Mouse (Mus musculus): ENCODE measurements around the gene Hcar2.

The Hcar2 gene

DNA sequence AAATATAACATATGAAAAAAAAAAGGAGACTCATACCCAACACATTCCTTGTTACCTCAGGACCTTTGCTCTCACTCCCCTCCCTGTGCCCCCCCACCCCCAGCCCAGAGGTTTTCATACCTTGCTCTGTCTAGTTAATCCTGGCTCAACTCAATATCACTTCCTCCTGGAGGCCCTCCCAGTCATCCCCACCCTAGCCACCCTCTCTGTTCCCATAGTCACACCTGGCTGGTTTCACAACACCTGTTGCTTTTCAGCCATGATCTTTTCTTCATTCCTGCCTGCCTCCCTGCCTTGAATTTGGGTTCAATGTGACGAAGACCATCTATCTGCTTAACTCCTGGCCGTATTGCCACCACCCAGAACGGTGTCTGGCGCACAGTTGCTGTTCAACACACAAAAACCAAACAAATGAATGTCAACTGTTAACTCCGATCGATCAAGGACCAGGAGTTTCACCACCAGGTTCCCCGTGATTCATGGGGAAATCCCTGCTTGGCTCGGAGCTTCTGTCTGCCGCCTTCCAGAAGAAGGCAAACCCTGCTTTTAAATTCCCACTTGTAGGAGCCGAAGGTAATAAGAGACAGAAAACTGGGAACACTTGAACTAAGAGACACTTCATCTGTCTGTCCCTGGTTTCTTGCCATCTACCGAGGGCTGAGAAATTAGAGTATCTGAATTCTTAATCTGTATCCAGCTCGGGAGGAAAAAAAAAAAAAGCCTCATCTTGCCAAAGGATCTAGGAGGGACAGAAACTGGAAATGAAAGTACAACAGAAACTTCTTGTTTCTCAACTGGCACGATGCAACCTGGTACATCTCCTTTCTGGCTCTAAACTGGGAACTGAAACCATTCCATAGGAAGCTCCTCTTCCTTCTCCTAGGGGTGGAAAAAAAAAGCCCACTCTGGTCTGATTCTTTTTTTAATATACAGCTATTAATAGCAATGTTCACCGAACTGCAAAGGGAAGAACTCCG, 2.6 kb downstream of the Hcar2 start:
- peak; percentile 56 for DNase-seq (ENCODE audit: low read depth, low spot score)

GRCm38 (mm10) chr5:123858798-123859197, 6.5 kb downstream of the Hcar2 start:
- DNase-seq (ENCODE audit: low read depth, low spot score) = no peak

DNA sequence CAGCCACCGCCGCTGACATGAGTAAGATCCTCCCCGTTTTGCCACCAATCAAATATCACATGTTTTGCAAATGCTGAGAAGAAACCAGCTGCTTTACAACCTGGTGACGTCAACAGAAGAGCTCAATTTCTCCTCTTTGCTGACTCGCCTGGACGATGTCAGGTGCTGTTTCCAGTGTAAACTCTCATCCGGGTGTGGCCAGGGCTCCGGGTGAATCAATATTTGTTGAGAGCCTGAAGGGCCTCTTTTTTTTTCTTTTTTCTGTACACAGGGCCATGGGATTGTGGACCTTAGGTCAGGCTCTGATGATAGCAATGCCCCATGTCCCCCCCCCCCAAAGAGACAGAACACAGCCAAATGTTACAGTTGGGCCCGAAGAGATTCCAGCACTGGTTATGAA, 10.8 kb downstream of the Hcar2 start:
- no peak for DNase-seq (ENCODE audit: low read depth, low spot score)

DNA sequence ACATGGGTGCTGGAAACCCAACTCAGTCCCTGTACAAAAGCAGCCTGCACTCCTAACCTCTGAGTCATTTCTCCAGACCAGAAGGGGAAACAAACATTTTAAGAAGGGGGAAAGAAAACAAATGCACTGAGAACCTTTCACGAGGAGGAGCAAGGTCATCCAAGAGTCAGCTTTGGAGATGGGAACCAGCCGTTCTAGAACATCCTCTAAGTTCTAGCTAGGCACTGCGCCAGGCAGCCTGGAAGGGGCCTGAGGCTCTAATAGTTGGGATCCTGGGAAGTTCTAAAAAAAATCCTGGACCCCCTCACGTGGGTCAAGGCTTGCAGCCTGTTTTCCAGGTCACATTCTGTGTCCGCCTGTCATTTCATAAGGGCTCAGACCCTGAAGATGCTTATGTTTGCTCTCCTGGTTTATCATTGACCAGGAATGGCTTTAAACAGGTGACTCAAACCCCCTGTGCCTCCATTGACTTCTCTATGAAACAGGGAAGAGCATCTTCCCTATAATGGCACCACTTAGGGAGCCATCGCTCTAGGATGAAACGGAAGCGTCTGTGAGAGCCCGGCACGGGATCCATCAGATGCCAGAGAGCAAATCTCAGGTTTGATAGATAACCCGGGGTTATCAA, 11.3 kb downstream of the Hcar2 start:
- DNase-seq (ENCODE audit: low read depth, low spot score) = no peak

DNA sequence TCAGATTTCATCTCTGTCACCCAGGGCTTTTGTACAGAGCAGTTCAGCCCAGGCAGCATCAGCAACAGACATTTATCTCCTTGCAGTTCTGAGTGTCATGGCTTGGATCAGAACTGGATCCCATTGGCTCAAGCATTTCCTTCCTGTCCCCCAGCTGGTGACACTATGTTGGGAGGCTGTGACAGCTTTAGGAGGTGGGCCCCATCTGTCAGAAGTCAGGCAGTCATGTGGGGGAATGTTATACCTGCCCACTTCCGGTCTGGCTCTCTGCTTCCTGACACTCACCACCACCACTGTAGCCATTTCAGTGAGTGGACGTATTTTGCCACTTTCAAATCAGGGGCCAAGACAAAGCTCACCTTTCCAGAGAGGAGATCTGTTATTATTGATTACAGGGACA, 13.9 kb downstream of the Hcar2 start:
- no peak for DNase-seq (ENCODE audit: low read depth, low spot score)

DNA sequence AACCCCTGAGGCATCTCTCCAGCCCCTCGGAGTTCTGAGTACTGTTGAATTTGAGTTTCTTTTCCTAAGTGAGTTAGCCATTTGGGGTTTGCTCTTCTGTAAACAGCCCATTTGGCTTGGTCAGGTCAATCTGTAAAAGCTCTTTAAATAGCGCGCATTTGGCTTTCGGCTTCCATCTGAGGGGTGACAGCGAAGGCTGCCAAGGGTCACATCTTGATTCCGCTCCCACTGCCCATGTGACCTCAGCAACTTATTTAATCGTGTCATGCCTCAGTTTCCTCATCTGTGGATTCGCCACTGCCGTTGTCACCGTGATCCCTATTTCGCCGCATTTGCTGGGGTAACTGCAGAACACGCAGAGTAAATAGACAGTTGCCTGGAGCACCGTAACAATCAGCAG, 21.0 kb downstream of the Hcar2 start:
- DNase-seq (ENCODE audit: low read depth, low spot score) = no peak

- DNase-seq (ENCODE audit: low read depth, low spot score) = no peak
Measured at GRCm38 (mm10) chr5:123843816-123844215, 21.5 kb downstream of the Hcar2 start.

GRCm38 (mm10) chr5:123842935-123843282, 22.4 kb downstream of the Hcar2 start:
- DNase-seq (ENCODE audit: low read depth, low spot score) = no peak

DNA sequence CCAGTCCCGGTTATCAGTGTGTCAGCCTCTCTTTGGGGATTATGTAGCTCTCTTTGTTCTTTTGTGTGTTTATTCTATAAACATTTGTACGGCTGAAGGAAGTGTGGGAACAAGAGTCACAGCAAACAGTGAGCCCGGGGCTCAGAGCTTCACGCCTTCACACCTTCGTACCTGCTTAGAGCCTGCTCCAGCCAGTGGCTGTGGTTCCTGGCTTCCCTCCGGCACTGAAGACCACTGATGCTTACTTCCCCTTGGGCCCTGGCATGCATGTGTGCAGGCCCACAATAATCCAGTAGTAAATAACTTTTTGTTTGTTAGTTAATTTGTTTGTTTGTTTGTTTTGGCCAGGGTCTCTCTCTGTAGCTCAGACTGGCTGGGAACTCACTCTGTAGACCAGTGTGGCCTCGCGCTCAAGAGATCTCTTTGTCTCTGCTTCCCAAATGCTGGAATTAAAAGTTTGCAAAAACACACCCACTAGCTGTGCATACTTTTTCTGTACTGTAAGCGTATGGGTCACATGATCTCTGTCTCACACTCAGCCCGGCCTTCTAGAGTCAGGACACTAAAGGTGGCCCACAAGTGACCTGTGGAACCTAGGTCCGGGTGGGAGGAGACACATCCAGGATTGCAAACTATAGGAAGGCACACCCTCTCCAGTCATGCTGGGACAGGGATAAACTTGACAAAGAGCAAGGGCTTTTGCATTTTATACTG, 22.9 kb downstream of the Hcar2 start:
- no peak for DNase-seq (ENCODE audit: low read depth, low spot score)

DNA sequence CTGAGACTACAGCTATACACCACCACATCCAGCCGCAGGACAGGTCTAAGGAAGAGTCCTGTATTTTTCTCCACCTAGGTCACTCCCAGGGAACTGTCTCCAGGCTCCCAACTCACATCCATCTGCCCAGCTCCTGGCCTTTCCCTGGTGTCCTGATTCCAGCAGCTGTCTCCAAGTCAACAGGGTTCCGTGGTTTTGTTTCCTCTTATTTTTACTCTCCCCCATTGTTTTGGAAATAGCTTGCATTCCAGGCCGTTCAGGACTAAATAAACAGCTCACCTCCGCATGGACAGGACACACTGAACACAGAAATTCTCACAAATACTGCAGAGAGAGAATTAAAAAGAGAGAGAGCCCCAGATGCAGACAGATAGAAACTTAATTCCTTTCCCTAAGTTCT, 27.9 kb downstream of the Hcar2 start:
- DNase-seq (ENCODE audit: low read depth, low spot score) = no peak

GRCm38 (mm10) chr5:123834836-123835235, 30.5 kb downstream of the Hcar2 start:
- DNase-seq (ENCODE audit: low read depth, low spot score) = no peak

GRCm38 (mm10) chr5:123832309-123832708, 33.0 kb downstream of the Hcar2 start:
- DNase-seq (ENCODE audit: low read depth, low spot score) = no peak

DNA sequence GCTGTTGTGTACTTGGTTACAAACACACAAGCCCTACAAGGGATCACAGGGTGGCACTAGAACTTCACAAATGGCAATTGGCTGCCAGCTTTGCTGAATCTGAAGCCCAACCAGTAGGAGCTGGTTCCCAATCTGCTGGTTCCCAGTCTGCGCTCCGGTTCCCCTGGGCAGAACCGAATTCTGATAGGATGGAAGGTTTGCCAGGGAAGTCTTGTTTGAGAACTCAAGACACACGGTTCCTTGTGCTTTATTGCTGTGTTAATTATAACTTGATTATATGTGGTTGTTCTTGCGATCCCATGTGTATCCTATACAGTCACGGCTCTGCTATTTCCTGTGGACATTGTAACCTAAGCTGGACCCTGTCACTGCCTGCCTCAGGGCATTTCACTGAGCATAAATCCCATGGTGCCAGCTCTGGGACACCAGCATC, 37.6 kb downstream of the Hcar2 start:
- DNase-seq (ENCODE audit: low read depth, low spot score) = no peak

DNA sequence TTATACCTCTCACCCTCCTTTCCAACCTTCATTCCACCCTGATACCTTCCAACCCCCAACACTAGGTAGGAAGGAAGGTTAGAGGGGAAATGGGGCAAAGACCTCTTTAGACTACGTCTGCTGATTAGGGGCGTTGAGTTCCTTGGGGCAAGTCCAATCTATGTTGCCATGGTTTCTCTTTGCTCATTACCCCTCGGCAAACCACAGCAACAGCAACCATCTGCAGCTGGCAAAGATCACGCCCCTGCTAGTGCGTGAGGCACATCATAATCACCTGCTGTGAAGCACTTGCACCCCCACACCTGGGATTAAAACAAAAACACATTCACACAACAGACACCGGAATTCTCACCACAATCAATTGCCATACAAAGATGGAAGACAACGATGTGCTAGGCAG, 42.6 kb downstream of the Hcar2 start:
- DNase-seq (ENCODE audit: low read depth, low spot score) = no peak

- no peak for DNase-seq (ENCODE audit: low read depth, low spot score)
Measured at GRCm38 (mm10) chr5:123821264-123821571, 44.1 kb downstream of the Hcar2 start.

- peak; percentile 34 for DNase-seq (ENCODE audit: low read depth, low spot score)
Measured at GRCm38 (mm10) chr5:123820501-123821263, 44.6 kb downstream of the Hcar2 start.

DNA sequence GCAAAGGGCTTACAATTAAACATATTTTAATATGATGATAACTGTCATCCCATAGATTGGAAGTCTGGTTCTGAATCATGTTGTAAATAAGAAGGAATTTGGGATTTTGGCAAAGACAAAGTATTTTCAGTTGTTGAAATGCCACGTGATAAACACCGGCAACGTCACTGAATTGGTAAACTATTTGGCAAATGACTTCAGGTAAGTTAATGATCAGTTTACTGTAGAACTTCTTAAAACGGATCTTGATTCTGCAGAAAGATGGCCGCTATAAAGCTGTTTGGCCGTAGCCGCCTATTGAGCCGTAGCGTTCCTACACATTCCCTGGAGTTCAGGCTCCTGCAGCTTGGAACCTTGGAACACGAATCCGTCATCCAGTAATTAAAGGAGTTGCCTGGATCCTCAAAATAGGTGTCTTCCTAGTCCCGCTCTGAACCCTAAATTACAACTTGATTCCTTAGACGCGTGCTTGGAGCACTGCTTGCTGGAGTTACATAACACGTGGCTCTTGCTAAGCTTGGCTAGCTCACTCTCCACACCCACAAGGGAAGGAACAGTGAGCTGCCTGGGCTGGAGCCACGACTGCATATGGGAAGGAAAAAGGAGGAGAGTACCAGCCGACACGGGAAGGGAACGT, 46.2 kb downstream of the Hcar2 start:
- no peak for DNase-seq (ENCODE audit: low read depth, low spot score)

DNA sequence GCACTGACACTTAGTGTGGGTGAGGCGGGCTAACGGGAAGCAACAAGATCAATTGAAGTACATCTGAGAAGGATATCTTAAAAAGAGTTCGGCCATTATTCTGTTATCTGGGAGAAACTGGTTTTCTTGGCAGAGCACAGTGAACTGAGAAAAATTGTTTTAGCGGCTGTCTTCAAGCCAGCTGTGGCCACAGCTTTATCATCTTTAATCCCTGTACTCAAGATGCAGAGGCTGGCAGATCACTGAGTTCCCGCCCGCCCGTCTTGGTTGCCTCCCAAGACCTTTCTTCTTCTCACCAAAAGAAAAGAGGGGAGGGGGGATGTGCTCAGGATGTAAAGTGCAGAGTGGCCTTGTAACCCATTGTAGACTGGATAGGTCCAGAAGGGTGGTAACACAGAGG, 48.4 kb downstream of the Hcar2 start:
- no peak for DNase-seq (ENCODE audit: low read depth, low spot score)

All from A20 (cell line).